Mouse (Mus musculus) neural tube, embryonic 15.5 days (tissue): ENCODE measurements at regions not wholly inside any gene's neighbourhood (a gene's known extent, or its start where the extent isn't known, plus 50 kb on each side); places are given as distances from the start of the nearest gene placed in this dataset.
"Not testable (repeated sequence)": the region's sequence is repeated elsewhere in the genome, so short reads cannot be mapped to it uniquely, and the experiment has no call there.

Experiments
- ATAC-seq: fragments of 200-750 bp; cut with Nextera tagmentation; 2 replicates; pipeline ENCODE4 v1.8.0; 2017; ENCODE audit warnings: mild to moderate bottlenecking, moderate TSS enrichment, moderate library complexity; ENCODE audit not compliant: low FRiP score
- H3K27ac ChIP-seq: fragments of 300-500 bp; sonication (generic); replicated peaks from 2 replicates; pipeline ENCODE4 v1.5.1; 2015; ENCODE audit warnings: mild to moderate bottlenecking, inconsistent platforms
- H3K27me3 ChIP-seq: fragments of 300-500 bp; sonication (generic); replicated peaks from 2 replicates; pipeline ENCODE4 v1.6.1; 2015; ENCODE audit warnings: inconsistent platforms
- H3K36me3 ChIP-seq: fragments of 300-500 bp; sonication (generic); 2 replicates; pipeline ENCODE4 v1.6.1; 2015; ENCODE audit warnings: inconsistent platforms
- H3K4me1 ChIP-seq: fragments of 300-500 bp; sonication (generic); 2 replicates; pipeline ENCODE4 v1.6.1; 2015; ENCODE audit warnings: inconsistent platforms
- H3K4me2 ChIP-seq: fragments of 300-500 bp; sonication (generic); 2 replicates; pipeline ENCODE4 v1.6.1; 2015; ENCODE audit warnings: inconsistent platforms, mild to moderate bottlenecking, moderate library complexity
- H3K4me3 ChIP-seq: fragments of 300-500 bp; sonication (generic); replicated peaks from 2 replicates; pipeline ENCODE4 v1.5.1; 2015; ENCODE audit warnings: mild to moderate bottlenecking, inconsistent platforms
- H3K9ac ChIP-seq: fragments of 300-500 bp; sonication (generic); replicated peaks from 2 replicates; pipeline ENCODE4 v1.6.1; 2015; ENCODE audit warnings: mild to moderate bottlenecking, inconsistent platforms
- H3K9me3 ChIP-seq: fragments of 300-500 bp; sonication (generic); replicated peaks from 2 replicates; pipeline ENCODE4 v1.6.1; 2016; ENCODE audit warnings: inconsistent platforms
- WGBS: fragments of 180-500 bp; shearing (Covaris S2); methylation state at CpG from one replicate; pipeline ENCODE4 v1.1.7; 2015; ENCODE audit warnings: mixed read lengths; 5-methylcytosine and 5-hydroxymethylcytosine counted together

DNA sequence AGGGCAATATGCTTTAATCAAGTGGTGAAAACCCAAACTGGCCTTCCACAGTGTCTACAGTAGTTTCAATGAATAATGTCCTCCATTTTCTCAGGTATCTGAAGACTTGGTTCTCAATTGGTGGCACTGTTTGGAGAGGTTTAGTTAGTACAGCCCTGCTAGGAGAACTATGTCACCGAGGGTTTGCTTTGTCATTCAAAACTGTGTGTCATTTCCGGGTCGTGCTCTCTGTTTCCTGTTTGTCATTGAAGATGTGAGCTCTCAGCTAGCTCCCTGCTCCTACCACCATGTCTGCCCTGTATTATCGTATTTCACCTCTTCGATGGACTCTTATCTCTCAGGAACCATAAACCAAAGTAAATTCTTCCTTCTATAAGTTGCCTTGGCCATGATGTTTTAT, 79.3 kb upstream of the Creb5 start:
- Histone ChIP-seq H3K4me2 (no peak overlapping the region), H3K4me1 (peaks cover 11% of the 10 kb centered on the region; the same call in 1 of the 2 replicates), H3K27me3 (no peaks in the 10 kb centered on the region), H3K9ac (no peak overlapping the region), H3K4me3 (no peak overlapping the region), H3K36me3 (no peaks in the 10 kb centered on the region), H3K27ac (no peak overlapping the region), H3K9me3 (no peaks in the 10 kb centered on the region)
- 81% methylated on average over 5 of the region's 5 CpGs for WGBS
- ATAC-seq: no peak

GRCm38 (mm10) chr6:53207361-53207760, 79.7 kb upstream of the Creb5 start:
- WGBS: 64% methylated on average over 2 of the region's 2 CpGs

DNA sequence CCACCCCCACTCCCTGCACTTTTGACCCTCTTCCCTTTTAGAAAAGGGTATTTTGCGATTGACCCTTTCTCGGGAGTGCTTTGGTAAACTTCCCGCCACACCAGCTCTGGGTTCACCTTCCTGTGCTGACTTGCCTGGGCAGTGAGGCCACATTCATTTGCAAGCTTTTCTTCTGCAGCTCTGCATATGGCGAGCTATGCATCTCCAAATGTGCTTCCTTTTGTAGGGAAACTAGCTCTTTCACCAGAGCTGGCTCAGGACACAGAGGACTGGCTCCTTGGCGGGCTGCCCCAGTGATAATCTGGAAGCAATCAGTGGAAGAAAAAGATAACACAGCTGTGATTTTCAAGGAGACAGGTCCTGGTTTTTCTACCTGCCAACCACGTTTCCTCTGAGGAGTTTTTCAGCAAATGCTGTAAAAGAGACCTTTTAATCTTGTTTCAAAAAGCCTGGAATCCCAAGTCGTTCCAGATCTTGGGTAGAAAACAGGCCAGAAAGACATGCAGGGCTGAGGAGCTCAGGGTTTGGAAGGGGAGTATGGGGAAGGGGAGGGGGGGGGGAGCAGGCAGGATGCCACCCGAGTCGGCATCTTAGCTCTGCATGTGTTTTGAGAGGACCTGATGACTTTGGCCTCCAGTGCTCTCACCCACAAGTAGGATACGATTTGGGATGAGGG, 85.7 kb upstream of the Creb5 start:
- Histone ChIP-seq H3K9me3 (no peaks in the 10 kb centered on the region), H3K4me2 (no peak overlapping the region), H3K27ac (no peak overlapping the region), H3K27me3 (no peaks in the 10 kb centered on the region), H3K4me1 (peaks cover 12% of the 10 kb centered on the region), H3K9ac (no peak overlapping the region), H3K4me3 (no peak overlapping the region), H3K36me3 (no peaks in the 10 kb centered on the region)
- no peak for ATAC-seq
- WGBS: 19% methylated on average over 10 of the region's 10 CpGs

More at GRCm38 (mm10) chr6:53207361-53207760, 79.7 kb upstream of the Creb5 start:
- no peaks in the 10 kb centered on the region for H3K27me3 ChIP-seq
- H3K9me3 ChIP-seq: no peaks in the 10 kb centered on the region
- no peak overlapping the region for H3K4me3 ChIP-seq
- no peak overlapping the region for H3K27ac ChIP-seq
- H3K36me3 ChIP-seq: no peaks in the 10 kb centered on the region
- ATAC-seq: no peak
- peaks cover 11% of the 10 kb centered on the region; the same call in 1 of the 2 replicates for H3K4me1 ChIP-seq
- no peak overlapping the region for H3K4me2 ChIP-seq
- H3K9ac ChIP-seq: no peak overlapping the region

DNA sequence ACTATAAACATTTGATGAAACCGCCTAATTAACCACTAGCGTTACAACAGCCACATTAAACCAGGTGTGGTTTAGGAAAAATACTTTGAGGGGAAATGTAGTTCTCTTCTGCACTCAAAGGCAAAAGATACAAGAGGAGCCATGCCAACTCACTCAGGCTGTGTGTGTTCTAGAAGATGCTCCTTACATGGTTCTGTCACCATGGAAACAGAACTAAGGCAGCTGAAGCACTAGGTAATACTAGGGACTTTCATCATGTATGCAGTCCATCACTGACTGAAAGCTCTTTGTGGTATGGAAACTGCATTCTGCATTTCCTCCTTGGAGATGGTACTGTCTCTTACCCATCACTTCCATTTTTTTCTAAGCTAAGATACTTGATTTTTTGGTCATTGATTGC, 87.6 kb upstream of the Creb5 start:
- H3K4me2 ChIP-seq: no peak overlapping the region
- no peak overlapping the region for H3K4me3 ChIP-seq
- no peak overlapping the region for H3K27ac ChIP-seq
- H3K9ac ChIP-seq: no peak overlapping the region
- no peaks in the 10 kb centered on the region for H3K9me3 ChIP-seq
- H3K4me1 ChIP-seq: peaks cover 12% of the 10 kb centered on the region
- ATAC-seq: no peak; the same call in 1 of the 2 replicates
- no peaks in the 10 kb centered on the region for H3K36me3 ChIP-seq
- H3K27me3 ChIP-seq: no peaks in the 10 kb centered on the region
- 96% methylated on average over 2 of the region's 2 CpGs for WGBS

GRCm38 (mm10) chr6:53182131-53182530, 104.9 kb upstream of the Creb5 start:
- 94% methylated on average over 17 of the region's 17 CpGs for WGBS
- H3K27ac ChIP-seq, H3K4me3 ChIP-seq: not testable (repeated sequence)

GRCm38 (mm10) chr6:53164423-53164841, 96.0 kb upstream of the Jazf1 start:
- no peak overlapping the region for H3K9ac ChIP-seq
- H3K36me3 ChIP-seq: no peaks in the 10 kb centered on the region
- peak overlapping the region; percentile 48 for H3K4me2 ChIP-seq
- H3K27me3 ChIP-seq: 0 out of 2 replicates have a peak, but pooled peaks cover 3% of the 10 kb centered on the region
- ATAC-seq: no peak
- H3K27ac ChIP-seq: no peak overlapping the region
- WGBS: 16% methylated on average over 10 of the region's 10 CpGs
- H3K4me3 ChIP-seq: 0 out of 2 replicates have a peak overlapping the region, but pooled peaks have one; percentile 12
- 0 out of 2 replicates have a peak, but pooled peaks cover 3% of the 10 kb centered on the region for H3K9me3 ChIP-seq
- no peaks in the 10 kb centered on the region; the same call in 1 of the 2 replicates for H3K4me1 ChIP-seq

More at GRCm38 (mm10) chr6:53182131-53182530, 104.9 kb upstream of the Creb5 start:
- H3K27me3 ChIP-seq, ATAC-seq, H3K36me3 ChIP-seq, H3K4me2 ChIP-seq, H3K9me3 ChIP-seq, H3K4me1 ChIP-seq, H3K9ac ChIP-seq: not testable (repeated sequence)

DNA sequence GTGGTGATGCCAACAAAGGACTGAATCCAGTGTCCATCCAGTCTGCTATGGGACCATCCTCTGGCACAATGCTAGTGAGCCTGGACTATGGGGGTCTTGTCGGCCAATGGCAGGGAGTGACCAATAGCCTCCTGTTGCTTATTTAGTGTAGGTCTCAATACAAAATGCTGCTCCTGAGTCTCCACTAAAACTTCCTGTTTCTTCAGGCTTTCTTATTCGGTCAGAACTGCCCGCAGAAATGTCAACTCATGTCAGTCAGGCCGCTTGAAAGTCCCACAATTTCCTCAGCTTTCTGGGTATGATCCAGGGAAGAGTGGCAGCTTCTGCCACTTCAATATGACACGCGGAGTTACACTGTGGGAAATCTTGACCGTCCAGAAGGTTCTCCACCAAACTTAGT, 94.7 kb upstream of the Jazf1 start:
- Histone ChIP-seq H3K9me3 (0 out of 2 replicates have a peak, but pooled peaks cover 3% of the 10 kb centered on the region), H3K4me1 (no peaks in the 10 kb centered on the region; the same call in 1 of the 2 replicates), H3K36me3 (no peaks in the 10 kb centered on the region), H3K9ac (no peak overlapping the region), H3K4me3 (no peak overlapping the region), H3K27ac (no peak overlapping the region), H3K27me3 (0 out of 2 replicates have a peak, but pooled peaks cover 3% of the 10 kb centered on the region), H3K4me2 (no peak overlapping the region)
- 88% methylated on average over 7 of the region's 7 CpGs for WGBS
- ATAC-seq: no peak

DNA sequence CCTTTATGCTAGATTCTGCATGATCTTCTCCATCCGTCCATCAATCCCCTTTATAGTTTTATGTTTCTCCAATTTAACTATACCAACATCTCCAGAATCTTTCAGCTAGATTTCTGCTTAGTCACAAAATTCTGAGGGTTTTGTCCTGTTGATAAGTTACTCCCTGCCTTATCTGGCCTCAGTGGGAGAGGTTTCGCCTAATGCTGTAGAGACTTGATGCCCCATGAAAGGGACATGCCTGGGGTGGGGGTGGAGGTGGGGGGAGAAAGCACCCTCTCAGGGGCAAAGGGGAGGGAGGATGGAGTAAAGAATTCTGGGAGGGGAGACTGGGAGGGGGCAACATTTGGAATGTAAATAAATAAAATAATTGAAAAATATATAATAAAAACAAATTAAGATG, 93.2 kb upstream of the Jazf1 start:
- 0 out of 2 replicates have a peak, but pooled peaks cover 3% of the 10 kb centered on the region for H3K27me3 ChIP-seq
- no peak overlapping the region for H3K4me3 ChIP-seq
- H3K36me3 ChIP-seq: no peaks in the 10 kb centered on the region
- WGBS: 77% methylated on average over 2 of the region's 2 CpGs
- no peak for ATAC-seq
- H3K4me2 ChIP-seq: no peak overlapping the region
- H3K4me1 ChIP-seq: peaks cover 4% of the 10 kb centered on the region
- 0 out of 2 replicates have a peak, but pooled peaks cover 3% of the 10 kb centered on the region for H3K9me3 ChIP-seq
- no peak overlapping the region for H3K9ac ChIP-seq
- H3K27ac ChIP-seq: no peak overlapping the region

DNA sequence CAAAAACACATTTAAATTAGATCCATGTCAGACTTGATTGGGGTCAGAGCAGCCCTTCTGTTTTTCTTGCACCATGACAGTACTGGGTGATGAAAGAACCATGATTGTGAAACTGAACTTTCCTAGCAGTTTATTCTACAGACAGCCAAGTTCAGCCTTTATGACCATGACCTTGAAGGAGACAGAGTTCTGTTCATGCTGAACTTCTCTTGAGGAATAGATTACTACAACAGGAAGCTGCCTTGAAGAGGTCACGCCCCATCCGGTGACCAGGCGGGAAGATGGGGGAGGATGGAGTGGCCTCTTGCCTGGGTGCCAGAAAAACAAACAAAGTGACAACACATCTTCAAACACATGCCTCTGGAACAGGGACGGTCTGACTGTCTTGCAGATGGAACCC, 86.2 kb upstream of the Jazf1 start:
- H3K4me3 ChIP-seq: no peak overlapping the region
- no peak overlapping the region for H3K4me2 ChIP-seq
- no peaks in the 10 kb centered on the region for H3K27me3 ChIP-seq
- H3K9me3 ChIP-seq: no peaks in the 10 kb centered on the region
- H3K4me1 ChIP-seq: peaks cover 4% of the 10 kb centered on the region
- H3K36me3 ChIP-seq: no peaks in the 10 kb centered on the region
- ATAC-seq: no peak
- no peak overlapping the region for H3K27ac ChIP-seq
- H3K9ac ChIP-seq: no peak overlapping the region
- 86% methylated on average over 4 of the region's 4 CpGs for WGBS

GRCm38 (mm10) chr6:53147478-53147877, 79.0 kb upstream of the Jazf1 start:
- no peaks in the 10 kb centered on the region for H3K36me3 ChIP-seq
- H3K27ac ChIP-seq: no peak overlapping the region
- no peaks in the 10 kb centered on the region for H3K9me3 ChIP-seq
- H3K27me3 ChIP-seq: no peaks in the 10 kb centered on the region
- ATAC-seq: no peak
- H3K9ac ChIP-seq: no peak overlapping the region
- WGBS: 84% methylated on average over 5 of the region's 5 CpGs
- H3K4me3 ChIP-seq: no peak overlapping the region
- H3K4me2 ChIP-seq: no peak overlapping the region
- no peaks in the 10 kb centered on the region for H3K4me1 ChIP-seq

- Histone ChIP-seq H3K9ac (no peak overlapping the region), H3K27me3 (no peaks in the 10 kb centered on the region), H3K9me3 (no peaks in the 10 kb centered on the region), H3K27ac (no peak overlapping the region), H3K36me3 (no peaks in the 10 kb centered on the region), H3K4me3 (no peak overlapping the region), H3K4me1 (no peaks in the 10 kb centered on the region), H3K4me2 (no peak overlapping the region)
- no peak for ATAC-seq
- 19% methylated on average over 4 of the region's 4 CpGs for WGBS
Observed at GRCm38 (mm10) chr6:53143846-53144584, 75.6 kb upstream of the Jazf1 start.

DNA sequence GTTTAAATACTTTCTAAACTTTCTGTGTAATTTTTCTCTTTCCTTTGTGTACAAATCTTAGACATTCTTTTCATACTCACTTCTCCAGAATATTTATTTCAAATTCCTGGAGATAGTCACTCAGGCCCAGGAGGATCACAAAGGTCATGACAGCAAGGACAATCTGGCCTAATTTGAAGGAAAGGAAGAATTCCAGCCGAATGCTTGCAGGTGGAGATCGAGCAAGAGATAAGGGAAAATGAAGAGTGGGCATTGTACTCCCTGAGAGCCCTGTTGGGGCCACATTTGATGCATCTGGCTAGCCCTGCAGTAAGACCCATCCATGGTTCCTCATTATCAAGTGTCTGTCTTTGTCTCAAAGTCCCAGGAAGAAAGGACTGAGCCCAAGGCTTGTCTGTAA, 66.0 kb upstream of the Jazf1 start:
- Histone ChIP-seq H3K4me2 (no peak overlapping the region), H3K4me3 (no peak overlapping the region), H3K36me3 (no peaks in the 10 kb centered on the region), H3K9me3 (no peaks in the 10 kb centered on the region), H3K27me3 (no peaks in the 10 kb centered on the region), H3K9ac (no peak overlapping the region), H3K4me1 (no peaks in the 10 kb centered on the region), H3K27ac (no peak overlapping the region)
- ATAC-seq: no peak
- WGBS: 72% methylated on average over 2 of the region's 2 CpGs
